Mouse (Mus musculus) left cerebral cortex, postnatal 14 days (tissue): ENCODE data around the gene Gfer. TPM values are rescaled to one million over a fixed set of nuclear protein-coding genes. Genes with fewer than 3 reads are reported as not detected.
"Not testable (repeated sequence)": the region's sequence is repeated elsewhere in the genome, so short reads cannot be mapped to it uniquely, and the experiment has no call there.

Source experiments
- DNase-seq, 2 experiments: peaks; one replicate each; pipeline ENCODE4 v3.0.0; 2021 to 2022; ENCODE audit warnings: low spot score in 2 of 2, mixed read lengths in 1 of 2
- intact Hi-C: fragments of 180-260 bp; cut with DNase I; formaldehyde crosslinking; loops from one replicate; pipeline ENCODE4 v1.15.1; 2025
- total RNA-seq, 2 experiments: library from RNA; stranded (reverse); gene quantifications; 2 replicates each; pipeline ENCODE4 v1.2.3; 2021

Gfer gene
- total RNA-seq, 2 experiments from 2014 or later: 19.0 to 19.1 TPM

GRCm38 (mm10) chr17:24723881-24724180 is 27.9 kb upstream of the Gfer start:
- DNase-seq: peak in 1 of 2 experiments; percentile 22

GRCm38 (mm10) chr17:24723122-24723880 is 27.3 kb upstream of the Gfer start:
- intact Hi-C loops: no loop called here
- no peak for DNase-seq

More at GRCm38 (mm10) chr17:24723881-24724180, 27.9 kb upstream of the Gfer start:
- intact Hi-C loops: no loop called here

GRCm38 (mm10) chr17:24722220-24722924 is 26.4 kb upstream of the Gfer start:
- DNase-seq: no peak
- intact Hi-C loops: no loop called here

- DNase-seq, intact Hi-C loops: not testable (repeated sequence)
These were observed 25.5 kb upstream of the Gfer start for GRCm38 (mm10) chr17:24721383-24721955.

GRCm38 (mm10) chr17:24720616-24721015 is 24.7 kb upstream of the Gfer start:
- intact Hi-C loops, DNase-seq: not testable (repeated sequence)

GRCm38 (mm10) chr17:24719494-24720222 is 23.7 kb upstream of the Gfer start:
- intact Hi-C loops: loop anchor here (1.0 kb wide), 1 partner anchor 12 kb away; the partner anchor contains the start of gene Tbl3

GRCm38 (mm10) chr17:24718938-24719337 is 23.0 kb upstream of the Gfer start:
- not testable (repeated sequence) for DNase-seq
- intact Hi-C loops: loop anchor here (1.0 kb wide), 1 partner anchor 12 kb away; the partner anchor contains the start of gene Tbl3

More at GRCm38 (mm10) chr17:24719494-24720222, 23.7 kb upstream of the Gfer start:
- peak; percentile 99 for DNase-seq

- intact Hi-C loops: no loop called here
- DNase-seq: no peak
These were observed 22.0 kb upstream of the Gfer start, which contains the start of the genes Rnf151 and Rps2 for GRCm38 (mm10) chr17:24717943-24718342. Gene Rnf151 (minus strand): TSS chr17:24718063. Gene Rps2 (plus strand): TSS chr17:24718116.

GRCm38 (mm10) chr17:24716166-24716682 is 20.3 kb upstream of the Gfer start:
- intact Hi-C loops: no loop called here

GRCm38 (mm10) chr17:24715556-24715955 is 19.6 kb upstream of the Gfer start:
- intact Hi-C loops: no loop called here

More at GRCm38 (mm10) chr17:24716166-24716682, 20.3 kb upstream of the Gfer start:
- no peak for DNase-seq

GRCm38 (mm10) chr17:24708646-24709045 is 12.7 kb upstream of the Gfer start:
- intact Hi-C loops: no loop called here
- no peak for DNase-seq

More at GRCm38 (mm10) chr17:24715556-24715955, 19.6 kb upstream of the Gfer start:
- no peak for DNase-seq

- no peak for DNase-seq
- intact Hi-C loops: loop anchor here (1.0 kb wide), 1 partner anchor 11 kb away; no protein-coding TSS in a partner anchor
These were observed 12.0 kb upstream of the Gfer start for GRCm38 (mm10) chr17:24707801-24708425.

- intact Hi-C loops: loop anchor here (1.0 kb wide), 1 partner anchor 12 kb away; no protein-coding TSS in a partner anchor
- peak; percentile 94 to 97 for DNase-seq
These were observed 11.2 kb upstream of the Gfer start, which contains the start of gene Tbl3 for GRCm38 (mm10) chr17:24706982-24707800. Gene Tbl3 (minus strand): TSS chr17:24707660.

GRCm38 (mm10) chr17:24705821-24706220 is 9.9 kb upstream of the Gfer start:
- intact Hi-C loops: no loop called here
- no peak for DNase-seq

GRCm38 (mm10) chr17:24701251-24701650 is 5.3 kb upstream of the Gfer start:
- intact Hi-C loops: no loop called here
- DNase-seq: no peak

- DNase-seq: no peak
- intact Hi-C loops: no loop called here
These were observed 3.5 kb upstream of the Gfer start for GRCm38 (mm10) chr17:24699473-24699872.

GRCm38 (mm10) chr17:24698715-24699114 is 2.8 kb upstream of the Gfer start:
- DNase-seq: no peak
- intact Hi-C loops: no loop called here

GRCm38 (mm10) chr17:24697985-24698384 is 2.0 kb upstream of the Gfer start:
- intact Hi-C loops: no loop called here
- DNase-seq: peak in 1 of 2 experiments; percentile 52
